Mouse (Mus musculus) forebrain, embryonic 10.5 days (tissue): ENCODE results near the gene Gm42669. TPM values are rescaled to one million over a fixed set of nuclear protein-coding genes. Genes with fewer than 3 reads are reported as not detected.
A peak's percentile ranks its signal among the peaks of the same experiment; 100 is the strongest.

Experiments
- DNase-seq: peaks from one replicate; pipeline ENCODE4 v3.0.0-alpha.2; 2017; ENCODE audit warnings: low spot score; ENCODE audit errors: extremely low spot score
- H3K27ac ChIP-seq: fragments of 300-500 bp; sonication (generic); 2 replicates; pipeline ENCODE4 v1.5.1; 2016; ENCODE audit warnings: mild to moderate bottlenecking
- H3K27me3 ChIP-seq: fragments of 300-500 bp; sonication (generic); 2 replicates; pipeline ENCODE4 v1.6.1; 2016; ENCODE audit warnings: mild to moderate bottlenecking; ENCODE audit not compliant: poor library complexity, severe bottlenecking
- H3K36me3 ChIP-seq: fragments of 300-500 bp; sonication (generic); replicated peaks from 2 replicates; pipeline ENCODE4 v1.6.1; 2016; ENCODE audit warnings: mild to moderate bottlenecking, moderate library complexity
- H3K4me1 ChIP-seq: fragments of 300-500 bp; sonication (generic); 2 replicates; pipeline ENCODE4 v1.6.1; 2016
- H3K4me3 ChIP-seq: fragments of 300-500 bp; sonication (generic); 2 replicates; pipeline ENCODE4 v1.5.1; 2016; ENCODE audit warnings: mild to moderate bottlenecking, moderate library complexity
- H3K9me3 ChIP-seq: fragments of 300-500 bp; sonication (generic); 2 replicates; pipeline ENCODE4 v1.6.1; 2016; ENCODE audit warnings: mild to moderate bottlenecking, moderate library complexity
- WGBS: fragments of 180-500 bp; shearing (Covaris S2); methylation state at CpG from one replicate; pipeline ENCODE4 v1.1.7; 2016; 5-methylcytosine and 5-hydroxymethylcytosine counted together
- polyA plus RNA-seq: library from polyadenylated mRNA; unstranded; fragments of >200 nt; fragmentation: Nextera tagmentation; extraction: Ambion mirVana; gene quantifications from 2 replicates; pipeline ENCODE4 v1.2.1, GENCODE M21; 2016

Gene Gm42669
- polyA plus RNA-seq, 1 experiment from 2014 or later, result 0.41 TPM

GRCm38 (mm10) chr5:107498806-107499310 is 8.6 kb upstream of the Gm42669 start:
- DNase-seq, result no peak
- Histone ChIP-seq H3K36me3 (peaks cover 9% of the 10 kb centered on the region), H3K4me3 (no peak overlapping the region), H3K4me1 (peaks cover 20% of the 10 kb centered on the region), H3K27me3 (no peaks in the 10 kb centered on the region), H3K27ac (no peak overlapping the region), H3K9me3 (no peaks in the 10 kb centered on the region)
- WGBS, result 68% methylated on average over 5 of the region's 5 CpGs

GRCm38 (mm10) chr5:107499891-107500535 is 7.4 kb upstream of the Gm42669 start:
- H3K27ac ChIP-seq, result no peak overlapping the region
- H3K9me3 ChIP-seq, result no peaks in the 10 kb centered on the region
- peaks cover 20% of the 10 kb centered on the region for H3K4me1 ChIP-seq
- H3K4me3 ChIP-seq, result no peak overlapping the region
- DNase-seq, result no peak
- peaks cover 8% of the 10 kb centered on the region; the same call in 1 of the 2 replicates for H3K36me3 ChIP-seq
- 90% methylated on average over 5 of the region's 5 CpGs for WGBS
- H3K27me3 ChIP-seq, result no peaks in the 10 kb centered on the region

- 89% methylated on average over 1 of the region's 1 CpGs for WGBS
- peaks cover 13% of the 10 kb centered on the region; the same call in 1 of the 2 replicates for H3K36me3 ChIP-seq
- no peak overlapping the region for H3K27ac ChIP-seq
- no peaks in the 10 kb centered on the region for H3K9me3 ChIP-seq
- peaks cover 20% of the 10 kb centered on the region for H3K4me1 ChIP-seq
- DNase-seq, result no peak
- H3K4me3 ChIP-seq, result no peak overlapping the region
- no peaks in the 10 kb centered on the region for H3K27me3 ChIP-seq
Measured at GRCm38 (mm10) chr5:107500741-107501140, 6.7 kb upstream of the Gm42669 start.

- 92% methylated on average over 10 of the region's 10 CpGs for WGBS
Measured at GRCm38 (mm10) chr5:107510503-107510902, 3.1 kb downstream of the Gm42669 start.

GRCm38 (mm10) chr5:107511326-107511725 is 3.9 kb downstream of the Gm42669 start:
- no peaks in the 10 kb centered on the region for H3K9me3 ChIP-seq
- no peak overlapping the region for H3K27ac ChIP-seq
- H3K4me3 ChIP-seq, result no peak overlapping the region
- 0 out of 2 replicates have a peak, but pooled peaks cover 8% of the 10 kb centered on the region for H3K36me3 ChIP-seq
- WGBS, result 76% methylated on average over 2 of the region's 2 CpGs
- H3K27me3 ChIP-seq, result no peaks in the 10 kb centered on the region
- DNase-seq, result no peak
- no peaks in the 10 kb centered on the region for H3K4me1 ChIP-seq

More at GRCm38 (mm10) chr5:107510503-107510902, 3.1 kb downstream of the Gm42669 start:
- Histone ChIP-seq H3K4me1 (no peaks in the 10 kb centered on the region), H3K36me3 (peaks cover 8% of the 10 kb centered on the region; the same call in 1 of the 2 replicates), H3K27ac (no peak overlapping the region), H3K27me3 (no peaks in the 10 kb centered on the region), H3K9me3 (no peaks in the 10 kb centered on the region), H3K4me3 (no peak overlapping the region)
- no peak for DNase-seq

GRCm38 (mm10) chr5:107513583-107513982 is 6.2 kb downstream of the Gm42669 start:
- H3K27me3 ChIP-seq, result no peaks in the 10 kb centered on the region
- 48% methylated on average over 7 of the region's 7 CpGs for WGBS
- H3K9me3 ChIP-seq, result no peaks in the 10 kb centered on the region
- no peak overlapping the region for H3K27ac ChIP-seq
- H3K4me1 ChIP-seq, result no peaks in the 10 kb centered on the region
- no peak overlapping the region for H3K4me3 ChIP-seq
- peak; percentile 33 for DNase-seq
- H3K36me3 ChIP-seq, result no peaks in the 10 kb centered on the region

- no peaks in the 10 kb centered on the region for H3K4me1 ChIP-seq
- no peaks in the 10 kb centered on the region for H3K36me3 ChIP-seq
- no peaks in the 10 kb centered on the region for H3K27me3 ChIP-seq
- H3K9me3 ChIP-seq, result no peaks in the 10 kb centered on the region
- H3K4me3 ChIP-seq, result no peak overlapping the region
- H3K27ac ChIP-seq, result no peak overlapping the region
- DNase-seq, result no peak
- WGBS, result 92% methylated on average over 3 of the region's 3 CpGs
Measured at GRCm38 (mm10) chr5:107515453-107515852, 8.0 kb downstream of the Gm42669 start.

- Histone ChIP-seq H3K36me3 (no peaks in the 10 kb centered on the region), H3K27ac (no peak overlapping the region), H3K4me1 (no peaks in the 10 kb centered on the region), H3K27me3 (no peaks in the 10 kb centered on the region), H3K9me3 (no peaks in the 10 kb centered on the region), H3K4me3 (no peak overlapping the region)
- 94% methylated on average over 1 of the region's 1 CpGs for WGBS
- DNase-seq, result no peak
Measured at GRCm38 (mm10) chr5:107516087-107516486, 8.7 kb downstream of the Gm42669 start.

- Histone ChIP-seq H3K27me3 (no peaks in the 10 kb centered on the region), H3K36me3 (no peaks in the 10 kb centered on the region), H3K27ac (no peak overlapping the region), H3K4me3 (no peak overlapping the region), H3K4me1 (no peaks in the 10 kb centered on the region), H3K9me3 (no peaks in the 10 kb centered on the region)
- 94% methylated on average over 4 of the region's 4 CpGs for WGBS
- no peak for DNase-seq
Measured at GRCm38 (mm10) chr5:107518602-107519001, 11.2 kb downstream of the Gm42669 start.

GRCm38 (mm10) chr5:107521386-107521785 is 14.0 kb downstream of the Gm42669 start:
- no peak for DNase-seq
- Histone ChIP-seq H3K27ac (no peak overlapping the region), H3K36me3 (no peaks in the 10 kb centered on the region), H3K9me3 (no peaks in the 10 kb centered on the region), H3K27me3 (no peaks in the 10 kb centered on the region), H3K4me1 (no peaks in the 10 kb centered on the region), H3K4me3 (no peak overlapping the region)
- 88% methylated on average over 6 of the region's 6 CpGs for WGBS

- no peak for DNase-seq
- no peak overlapping the region for H3K27ac ChIP-seq
- 86% methylated on average over 7 of the region's 7 CpGs for WGBS
Measured at GRCm38 (mm10) chr5:107521897-107522296, 14.5 kb downstream of the Gm42669 start.

GRCm38 (mm10) chr5:107524281-107524680 is 16.9 kb downstream of the Gm42669 start:
- H3K27me3 ChIP-seq, result no peaks in the 10 kb centered on the region
- DNase-seq, result no peak
- no peak overlapping the region for H3K4me3 ChIP-seq
- no peak overlapping the region for H3K27ac ChIP-seq
- H3K9me3 ChIP-seq, result no peaks in the 10 kb centered on the region
- H3K4me1 ChIP-seq, result no peaks in the 10 kb centered on the region
- H3K36me3 ChIP-seq, result no peaks in the 10 kb centered on the region
- 89% methylated on average over 10 of the region's 10 CpGs for WGBS

More at GRCm38 (mm10) chr5:107521897-107522296, 14.5 kb downstream of the Gm42669 start:
- Histone ChIP-seq H3K27me3 (no peaks in the 10 kb centered on the region), H3K9me3 (no peaks in the 10 kb centered on the region), H3K4me3 (no peak overlapping the region), H3K4me1 (no peaks in the 10 kb centered on the region), H3K36me3 (no peaks in the 10 kb centered on the region)

- no peak overlapping the region for H3K4me3 ChIP-seq
- WGBS, result 93% methylated on average over 3 of the region's 3 CpGs
- no peak for DNase-seq
- H3K36me3 ChIP-seq, result no peaks in the 10 kb centered on the region
- H3K9me3 ChIP-seq, result no peaks in the 10 kb centered on the region
- no peaks in the 10 kb centered on the region for H3K27me3 ChIP-seq
- no peak overlapping the region for H3K27ac ChIP-seq
- H3K4me1 ChIP-seq, result no peaks in the 10 kb centered on the region
Measured at GRCm38 (mm10) chr5:107528856-107529255, 21.4 kb downstream of the Gm42669 start.
